Mouse (Mus musculus) embryonic facial prominence, embryonic 14.5 days (tissue): ENCODE measurements around the gene Msh3. TPM values are rescaled to one million over a fixed set of nuclear protein-coding genes. Genes with fewer than 3 reads are reported as not detected.

Source experiments
- polyA plus RNA-seq: library from polyadenylated mRNA; unstranded; fragments of >200 nt; fragmentation: Nextera tagmentation; extraction: Ambion mirVana; gene quantifications from 2 replicates; pipeline ENCODE4 v1.2.1, GENCODE M21; 2014

Gene Msh3
- polyA plus RNA-seq, 1 experiment from 2014 or later: 21.9 TPM

Other genes with a start within 250 kb of the Msh3 start
- 0.14 and 0.67 TPM in 2 replicates for gene Rasgrf2, start 223.3 kb downstream of the Msh3 start, polyA plus RNA-seq
- 0.56 and 0.61 TPM in 2 replicates for gene Gm20379, start 49.0 kb downstream of the Msh3 start, polyA plus RNA-seq
- 12.1 and 13.3 TPM in 2 replicates for gene Dhfr, start 277 bp downstream of the Msh3 start, polyA plus RNA-seq
- gene Ankrd34b, start 70.9 kb upstream of the Msh3 start, polyA plus RNA-seq: 0.09 and 0.14 TPM in 2 replicates
- 0.24 TPM in 1 of 2 replicates, not detected in the other for gene Fam151b, start 129.0 kb upstream of the Msh3 start, polyA plus RNA-seq
- gene Zfyve16, start 175.9 kb upstream of the Msh3 start, polyA plus RNA-seq: 14.1 and 15.3 TPM in 2 replicates
- gene Spz1, start 221.2 kb upstream of the Msh3 start, polyA plus RNA-seq: not detected in 2 replicates